Mouse (Mus musculus) embryonic fibroblast, embryonic 13.5 days (primary cell): ENCODE data around the gene Gm20388.

Experiments
- CTCF ChIP-seq: IDR thresholded peaks from 2 replicates; pipeline ENCODE4 v1.5.1; 2011; ENCODE audit warnings: mild to moderate bottlenecking, control low read depth, low read length, moderate library complexity, borderline replicate concordance; ENCODE audit not compliant: insufficient read depth
- POLR2A ChIP-seq: IDR thresholded peaks from 2 replicates; pipeline ENCODE4 v1.6.1; 2011; ENCODE audit warnings: low read depth, mild to moderate bottlenecking, control low read depth, low read length, moderate library complexity

GRCm38 (mm10) chr8:123135806-123136205 is 3225.2 kb downstream of the Gm20388 start:
- no peak for TF ChIP-seq POLR2A
- no peak for TF ChIP-seq CTCF
